Mouse (Mus musculus): ENCODE results near the gene Slc43a1. TPM values are rescaled to one million over a fixed set of nuclear protein-coding genes. Genes with fewer than 3 reads are reported as not detected.

Gene Slc43a1
- polyA plus RNA-seq, 1 experiment from 2014 or later: 4.0 TPM

DNA sequence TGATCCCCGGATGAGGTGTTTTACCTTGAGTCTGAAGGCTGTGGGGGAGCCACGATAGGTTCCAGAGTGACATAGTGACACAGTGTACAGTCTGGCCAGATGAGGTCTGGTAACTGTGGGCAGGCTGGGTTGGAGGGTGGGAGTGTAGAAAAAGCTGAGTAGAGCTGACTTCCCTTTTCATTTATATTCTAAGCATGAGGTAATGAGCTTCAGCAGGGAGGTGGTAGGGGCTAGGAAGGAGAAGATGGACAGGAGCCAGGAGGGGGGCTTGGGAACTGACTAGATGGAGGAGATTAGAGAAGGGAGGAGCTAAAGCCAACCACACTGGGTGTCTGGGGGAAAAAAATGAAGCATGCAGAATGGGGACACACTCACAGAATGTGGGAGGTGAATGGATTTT lies 30.3 kb downstream of the Slc43a1 start:
- peaks cover 7% of the 10 kb centered on the region; the same call in 1 of the 2 replicates for H3K36me3 ChIP-seq (ENCODE audit: control insufficient read depth, insufficient read depth, low read length)
- peaks cover 41% of the 10 kb centered on the region for H3K27me3 ChIP-seq (replicated peaks; ENCODE audit: control insufficient read depth, insufficient read depth, low read length)
- H3K4me3 ChIP-seq (ENCODE audit: low read depth, low read length): no peak overlapping the region
- ATAC-seq (peak; percentile 22; the same call in 1 of the 2 replicates), DNase-seq (ENCODE audit: low spot score) (peak; percentile 72)
- H3K27ac ChIP-seq (ENCODE audit: low read depth, low read length): 0 out of 2 replicates have a peak overlapping the region, but pooled peaks have one; percentile 3
- no peaks in the 10 kb centered on the region for H3K9me3 ChIP-seq (replicated peaks; ENCODE audit: control insufficient read depth, low read length)
- H3K4me1 ChIP-seq (ENCODE audit: control insufficient read depth, insufficient read depth, low read length): peaks cover 12% of the 10 kb centered on the region
- H3K4me2 ChIP-seq (ENCODE audit: low read length): no peak overlapping the region
- H3K9ac ChIP-seq (ENCODE audit: low read length): no peak overlapping the region
- WGBS: 56% methylated on average over 2 of the region's 2 CpGs

DNA sequence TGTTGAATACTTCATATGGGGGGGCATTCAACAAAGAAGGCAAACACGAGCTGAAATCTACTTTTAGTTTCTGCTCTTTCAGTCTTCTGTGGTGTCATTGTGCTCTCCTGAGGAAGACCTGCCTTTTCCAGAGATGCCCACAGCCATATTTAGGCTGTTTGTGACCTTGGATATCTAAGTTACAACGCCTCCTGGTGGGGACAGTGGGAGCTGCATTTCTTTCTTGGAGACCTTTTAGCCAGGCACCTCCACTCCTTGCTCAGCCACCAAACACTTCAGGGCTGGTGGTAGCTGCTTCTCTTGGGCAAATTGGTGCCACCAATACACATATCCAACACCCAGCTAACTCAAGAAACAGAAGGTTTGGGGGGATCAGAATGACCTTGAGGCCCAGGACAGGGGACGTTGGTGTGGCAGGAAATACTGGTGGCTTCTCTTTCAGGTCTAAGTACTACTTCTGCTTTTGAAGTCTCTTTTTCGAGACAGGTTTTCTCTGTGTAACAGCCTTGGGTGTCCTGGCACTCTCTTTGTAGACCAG lies 32.0 kb downstream of the Slc43a1 start:
- Histone ChIP-seq H3K27me3 (replicated peaks; ENCODE audit: control insufficient read depth, insufficient read depth, low read length) (peaks cover 45% of the 10 kb centered on the region), H3K9ac (ENCODE audit: low read length) (no peak overlapping the region), H3K27ac (ENCODE audit: low read depth, low read length) (no peak overlapping the region), H3K36me3 (ENCODE audit: control insufficient read depth, insufficient read depth, low read length) (peaks cover 7% of the 10 kb centered on the region; the same call in 1 of the 2 replicates), H3K4me3 (ENCODE audit: low read depth, low read length) (no peak overlapping the region), H3K9me3 (replicated peaks; ENCODE audit: control insufficient read depth, low read length) (no peaks in the 10 kb centered on the region), H3K4me1 (ENCODE audit: control insufficient read depth, insufficient read depth, low read length) (peaks cover 6% of the 10 kb centered on the region), H3K4me2 (ENCODE audit: low read length) (no peak overlapping the region)
- WGBS: 67% methylated on average over 4 of the region's 4 CpGs
- ATAC-seq: no peak
- no peak for DNase-seq (ENCODE audit: low spot score)

DNA sequence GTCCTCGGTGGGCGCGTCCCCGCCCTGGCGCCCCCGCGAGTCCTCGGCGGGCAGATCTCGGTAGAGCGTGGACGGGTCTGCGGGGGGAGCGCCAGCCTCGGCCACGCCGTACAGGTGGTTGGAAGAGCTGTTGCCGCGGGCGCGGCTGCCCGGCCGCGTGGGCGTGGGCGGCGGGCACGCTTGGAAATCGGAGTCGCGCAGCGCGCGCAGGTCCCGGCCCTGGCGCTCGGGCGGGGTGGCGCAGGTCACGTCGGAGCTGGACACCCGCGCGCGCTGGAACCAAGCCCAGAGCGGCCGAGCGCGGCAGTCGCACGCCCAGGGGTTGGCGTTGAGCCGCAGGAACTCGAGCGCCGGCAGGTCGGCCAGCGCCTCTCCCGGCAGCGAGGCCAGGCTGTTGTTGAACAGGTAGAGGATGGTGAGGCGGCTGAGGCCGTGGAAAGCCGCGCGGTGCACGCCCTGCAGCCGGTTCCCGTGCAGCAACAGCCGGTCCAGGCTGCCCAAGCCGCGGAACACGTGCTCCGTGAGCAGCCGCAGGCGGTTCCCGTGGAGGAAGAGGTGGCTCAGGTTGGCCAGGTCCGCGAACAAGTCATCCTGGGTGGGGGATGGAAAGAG lies 33.6 kb downstream of the Slc43a1 start:
- no peak overlapping the region for H3K27ac ChIP-seq (ENCODE audit: low read depth, low read length)
- 1% methylated on average over 74 of the region's 78 CpGs for WGBS
- H3K36me3 ChIP-seq (ENCODE audit: control insufficient read depth, insufficient read depth, low read length): peaks cover 9% of the 10 kb centered on the region; the same call in 1 of the 2 replicates
- peak overlapping the region; percentile 56 for H3K9ac ChIP-seq (ENCODE audit: low read length)
- peak; percentile 25; the same call in 1 of the 2 replicates for ATAC-seq
- H3K27me3 ChIP-seq (replicated peaks; ENCODE audit: control insufficient read depth, insufficient read depth, low read length): peaks cover 35% of the 10 kb centered on the region
- H3K9me3 ChIP-seq (replicated peaks; ENCODE audit: control insufficient read depth, low read length): no peaks in the 10 kb centered on the region
- peak overlapping the region; percentile 41 for H3K4me3 ChIP-seq (ENCODE audit: low read depth, low read length)
- H3K4me2 ChIP-seq (ENCODE audit: low read length): peak overlapping the region; percentile 71
- no peak for DNase-seq (ENCODE audit: low spot score)
- peaks cover 3% of the 10 kb centered on the region for H3K4me1 ChIP-seq (ENCODE audit: control insufficient read depth, insufficient read depth, low read length)

DNA sequence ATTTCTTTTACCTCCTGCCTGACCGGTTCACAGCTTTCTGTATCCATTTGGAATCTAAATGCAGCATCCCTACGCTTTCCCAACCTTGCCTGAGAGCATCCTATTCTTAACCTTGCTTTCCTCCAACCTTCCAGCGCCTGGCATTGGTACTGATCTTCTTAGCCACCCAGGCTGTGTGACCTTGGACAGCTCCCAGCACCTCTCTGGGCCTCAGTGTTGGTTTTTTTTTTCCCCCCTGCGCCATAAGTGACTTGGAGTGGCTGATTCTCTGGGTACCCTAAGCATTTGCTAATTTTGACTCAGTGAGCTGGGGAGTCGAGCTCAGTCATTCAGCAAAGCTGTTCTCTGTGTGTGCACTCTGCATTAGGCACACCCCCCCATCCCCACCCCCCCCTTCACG lies 37.2 kb downstream of the Slc43a1 start:
- DNase-seq (ENCODE audit: low spot score) (no peak), ATAC-seq (no peak)
- no peak overlapping the region for H3K4me2 ChIP-seq (ENCODE audit: low read length)
- peaks cover 30% of the 10 kb centered on the region for H3K27me3 ChIP-seq (replicated peaks; ENCODE audit: control insufficient read depth, insufficient read depth, low read length)
- no peak overlapping the region for H3K9ac ChIP-seq (ENCODE audit: low read length)
- H3K27ac ChIP-seq (ENCODE audit: low read depth, low read length): no peak overlapping the region; the same call in 1 of the 2 replicates
- peaks cover 7% of the 10 kb centered on the region; the same call in 1 of the 2 replicates for H3K36me3 ChIP-seq (ENCODE audit: control insufficient read depth, insufficient read depth, low read length)
- 52% methylated on average over 6 of the region's 6 CpGs for WGBS
- peaks cover 3% of the 10 kb centered on the region for H3K4me1 ChIP-seq (ENCODE audit: control insufficient read depth, insufficient read depth, low read length)
- no peak overlapping the region for H3K4me3 ChIP-seq (ENCODE audit: low read depth, low read length)
- H3K9me3 ChIP-seq (replicated peaks; ENCODE audit: control insufficient read depth, low read length): no peaks in the 10 kb centered on the region

DNA sequence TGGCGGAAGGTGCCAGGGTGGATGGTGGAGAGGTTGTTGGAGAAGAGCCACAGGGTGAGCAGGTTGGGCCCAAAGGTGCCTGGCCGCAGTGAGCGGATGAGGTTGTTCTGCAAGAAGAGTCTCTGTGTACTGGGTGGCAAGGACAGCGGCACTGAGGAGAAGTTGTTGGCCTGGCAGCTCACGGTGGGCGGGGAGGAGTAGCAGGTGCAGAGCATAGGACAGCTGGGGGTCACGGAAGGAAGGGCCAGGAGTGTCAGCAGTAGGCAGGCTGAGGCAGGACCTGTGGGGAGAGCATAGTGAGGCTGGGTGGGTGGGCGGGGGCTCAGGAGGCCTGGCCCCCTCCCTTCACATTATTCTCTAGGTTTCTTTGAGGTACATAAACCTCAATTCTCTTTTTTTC lies 41.9 kb downstream of the Slc43a1 start:
- H3K4me1 ChIP-seq (ENCODE audit: control insufficient read depth, insufficient read depth, low read length): peaks cover 9% of the 10 kb centered on the region
- DNase-seq (ENCODE audit: low spot score): no peak
- 90% methylated on average over 8 of the region's 8 CpGs for WGBS
- H3K27ac ChIP-seq (ENCODE audit: low read depth, low read length): no peak overlapping the region
- H3K9ac ChIP-seq (ENCODE audit: low read length): no peak overlapping the region
- H3K4me2 ChIP-seq (ENCODE audit: low read length): no peak overlapping the region
- no peaks in the 10 kb centered on the region for H3K9me3 ChIP-seq (replicated peaks; ENCODE audit: control insufficient read depth, low read length)
- H3K36me3 ChIP-seq (ENCODE audit: control insufficient read depth, insufficient read depth, low read length): 0 out of 2 replicates have a peak, but pooled peaks cover 2% of the 10 kb centered on the region
- H3K27me3 ChIP-seq (replicated peaks; ENCODE audit: control insufficient read depth, insufficient read depth, low read length): peaks cover 34% of the 10 kb centered on the region
- no peak for ATAC-seq
- no peak overlapping the region for H3K4me3 ChIP-seq (ENCODE audit: low read depth, low read length)

DNA sequence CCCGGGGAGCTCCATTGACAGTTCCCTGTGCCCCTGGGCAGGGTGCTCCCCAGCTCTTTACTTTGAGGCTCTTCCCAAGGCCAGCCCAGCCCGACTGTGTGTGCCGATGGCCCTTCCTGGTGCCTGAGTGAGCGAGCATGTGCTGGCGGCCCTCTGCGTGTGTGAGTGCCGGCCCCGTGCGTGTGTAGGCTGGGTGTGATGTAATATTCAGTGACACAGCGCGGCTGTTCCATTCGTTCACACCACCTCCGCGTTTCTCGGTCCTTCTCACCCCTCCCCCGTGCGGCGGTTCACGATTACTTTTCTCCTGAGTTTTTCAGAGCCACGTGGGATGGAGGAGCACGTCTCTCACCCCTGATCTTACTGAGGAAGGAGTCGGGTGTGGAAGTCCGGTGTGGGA lies 44.0 kb downstream of the Slc43a1 start:
- 12% methylated on average over 23 of the region's 23 CpGs for WGBS
- Histone ChIP-seq H3K27me3 (replicated peaks; ENCODE audit: control insufficient read depth, insufficient read depth, low read length) (peaks cover 42% of the 10 kb centered on the region), H3K27ac (ENCODE audit: low read depth, low read length) (no peak overlapping the region), H3K9me3 (replicated peaks; ENCODE audit: control insufficient read depth, low read length) (no peaks in the 10 kb centered on the region), H3K4me3 (ENCODE audit: low read depth, low read length) (0 out of 2 replicates have a peak overlapping the region, but pooled peaks have one; percentile 6), H3K4me1 (ENCODE audit: control insufficient read depth, insufficient read depth, low read length) (peaks cover 11% of the 10 kb centered on the region), H3K36me3 (ENCODE audit: control insufficient read depth, insufficient read depth, low read length) (no peaks in the 10 kb centered on the region), H3K4me2 (ENCODE audit: low read length) (peak overlapping the region; percentile 83), H3K9ac (ENCODE audit: low read length) (no peak overlapping the region)
- ATAC-seq (no peak), DNase-seq (ENCODE audit: low spot score) (no peak)

DNA sequence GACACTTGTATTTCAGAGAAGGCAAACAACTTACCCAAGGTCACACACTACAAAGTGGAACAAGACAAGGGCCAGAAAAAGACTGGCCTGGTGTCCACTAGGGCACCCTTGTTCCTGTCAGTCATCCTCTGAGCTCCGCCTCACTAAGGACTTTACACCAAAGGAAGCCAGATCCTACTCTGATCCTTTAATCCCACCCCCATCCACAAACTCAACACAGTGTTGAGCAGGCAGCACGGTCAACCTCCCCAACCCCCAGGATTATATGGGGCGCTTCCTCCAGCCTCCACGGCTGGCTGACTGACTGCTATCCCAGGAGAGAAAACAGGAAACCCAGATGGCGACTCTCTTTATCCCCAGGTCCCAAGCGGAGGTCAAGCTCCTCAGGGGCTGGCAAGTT lies 44.4 kb downstream of the Slc43a1 start:
- Histone ChIP-seq H3K27ac (ENCODE audit: low read depth, low read length) (no peak overlapping the region), H3K9me3 (replicated peaks; ENCODE audit: control insufficient read depth, low read length) (no peaks in the 10 kb centered on the region), H3K4me1 (ENCODE audit: control insufficient read depth, insufficient read depth, low read length) (peaks cover 14% of the 10 kb centered on the region), H3K9ac (ENCODE audit: low read length) (no peak overlapping the region), H3K27me3 (replicated peaks; ENCODE audit: control insufficient read depth, insufficient read depth, low read length) (peaks cover 43% of the 10 kb centered on the region), H3K36me3 (ENCODE audit: control insufficient read depth, insufficient read depth, low read length) (no peaks in the 10 kb centered on the region), H3K4me2 (ENCODE audit: low read length) (peak overlapping the region; percentile 83), H3K4me3 (ENCODE audit: low read depth, low read length) (0 out of 2 replicates have a peak overlapping the region, but pooled peaks have one; percentile 6)
- WGBS: 15% methylated on average over 6 of the region's 6 CpGs
- no peak for DNase-seq (ENCODE audit: low spot score)
- ATAC-seq: no peak

DNA sequence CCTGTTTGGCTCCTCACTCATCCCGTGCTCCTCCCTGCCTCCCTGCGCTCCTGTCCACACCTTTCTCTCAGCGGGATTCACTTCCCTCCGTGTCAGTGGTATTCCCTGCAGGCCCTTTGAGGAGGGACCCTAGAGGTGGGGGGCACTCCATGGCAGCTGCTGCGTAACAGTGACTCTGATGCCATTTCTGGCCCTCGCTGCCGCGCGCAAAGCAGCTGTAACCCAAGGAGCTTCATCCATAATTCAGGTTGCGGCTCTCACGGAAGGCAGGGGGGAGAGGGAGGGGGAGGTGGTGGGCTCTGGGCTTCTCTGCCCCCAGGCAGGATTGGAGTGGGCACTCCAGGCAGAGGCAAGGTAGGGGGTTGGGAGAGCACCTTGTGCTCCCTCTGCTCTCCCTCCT lies 44.9 kb downstream of the Slc43a1 start:
- no peak for DNase-seq (ENCODE audit: low spot score)
- Histone ChIP-seq H3K27ac (ENCODE audit: low read depth, low read length) (no peak overlapping the region), H3K27me3 (replicated peaks; ENCODE audit: control insufficient read depth, insufficient read depth, low read length) (peaks cover 45% of the 10 kb centered on the region), H3K36me3 (ENCODE audit: control insufficient read depth, insufficient read depth, low read length) (no peaks in the 10 kb centered on the region), H3K4me2 (ENCODE audit: low read length) (peak overlapping the region; percentile 83), H3K4me3 (ENCODE audit: low read depth, low read length) (peak overlapping the region; percentile 6; the same call in 1 of the 2 replicates), H3K9ac (ENCODE audit: low read length) (peak overlapping the region; percentile 37; the same call in 1 of the 2 replicates), H3K4me1 (ENCODE audit: control insufficient read depth, insufficient read depth, low read length) (peaks cover 15% of the 10 kb centered on the region), H3K9me3 (replicated peaks; ENCODE audit: control insufficient read depth, low read length) (no peaks in the 10 kb centered on the region)
- WGBS: 9% methylated on average over 11 of the region's 11 CpGs
- no peak for ATAC-seq

DNA sequence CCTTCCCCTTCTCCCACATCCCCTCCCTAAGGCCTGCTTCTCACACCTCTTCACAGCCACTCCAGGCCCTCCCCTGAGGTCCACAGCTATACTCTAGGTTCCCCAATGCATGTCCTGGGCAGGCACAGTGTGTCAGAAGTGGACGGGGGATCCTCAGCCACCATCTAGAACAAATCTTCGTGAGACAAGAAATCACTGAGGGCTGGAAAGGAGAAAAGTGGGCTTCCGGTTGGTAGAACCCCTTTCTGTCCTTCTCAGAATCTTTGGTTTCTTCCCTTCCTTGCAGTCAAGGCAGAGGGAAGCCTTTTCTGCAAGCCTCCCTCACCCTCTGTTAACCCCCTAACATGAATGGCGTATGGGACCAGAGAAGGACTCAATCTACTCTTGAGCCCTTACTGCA lies 45.3 kb downstream of the Slc43a1 start:
- peaks cover 45% of the 10 kb centered on the region for H3K27me3 ChIP-seq (replicated peaks; ENCODE audit: control insufficient read depth, insufficient read depth, low read length)
- H3K27ac ChIP-seq (ENCODE audit: low read depth, low read length): no peak overlapping the region
- H3K9me3 ChIP-seq (replicated peaks; ENCODE audit: control insufficient read depth, low read length): no peaks in the 10 kb centered on the region
- ATAC-seq (no peak), DNase-seq (ENCODE audit: low spot score) (no peak)
- no peaks in the 10 kb centered on the region for H3K36me3 ChIP-seq (ENCODE audit: control insufficient read depth, insufficient read depth, low read length)
- peak overlapping the region; percentile 6; the same call in 1 of the 2 replicates for H3K4me3 ChIP-seq (ENCODE audit: low read depth, low read length)
- H3K4me2 ChIP-seq (ENCODE audit: low read length): peak overlapping the region; percentile 83
- WGBS: 67% methylated on average over 4 of the region's 4 CpGs
- H3K9ac ChIP-seq (ENCODE audit: low read length): peak overlapping the region; percentile 37; the same call in 1 of the 2 replicates
- H3K4me1 ChIP-seq (ENCODE audit: control insufficient read depth, insufficient read depth, low read length): peaks cover 15% of the 10 kb centered on the region

Measured in forebrain, embryonic 14.5 days (tissue).